Mouse (Mus musculus) brain, embryonic 14.5 days (tissue): ENCODE data around the gene Apela.

Source experiments
- CTCF ChIP-seq: fragments of 200-500 bp; IDR thresholded peaks from 2 replicates; pipeline ENCODE4 v1.5.1; 2012; ENCODE audit warnings: inconsistent platforms, mild to moderate bottlenecking, moderate library complexity, borderline replicate concordance; ENCODE audit not compliant: insufficient read depth, insufficient read length; ENCODE audit errors: extremely low read depth
- POLR2A ChIP-seq: fragments of 200-500 bp; IDR thresholded peaks from 2 replicates; pipeline ENCODE4 v1.6.1; 2012; ENCODE audit warnings: mild to moderate bottlenecking, inconsistent platforms, borderline replicate concordance; ENCODE audit not compliant: poor library complexity, insufficient read depth, insufficient read length, severe bottlenecking; ENCODE audit errors: extremely low read depth

- TF ChIP-seq CTCF (no peak), POLR2A (no peak)
These were observed 49.4 kb downstream of the Apela start, which contains the start of gene Trim75 for GRCm38 (mm10) chr8:64987731-64988130.
